Mouse (Mus musculus) midbrain, embryonic 14.5 days (tissue): ENCODE results near the gene Chd4. TPM values are rescaled to one million over a fixed set of nuclear protein-coding genes. Genes with fewer than 3 reads are reported as not detected.

Experiments used
- ATAC-seq: fragments of 200-750 bp; cut with Nextera tagmentation; 2 replicates; pipeline ENCODE4 v1.8.0; 2017; ENCODE audit warnings: moderate number of reproducible peaks, moderate library complexity; ENCODE audit not compliant: low FRiP score, low TSS enrichment
- DNase-seq: peaks from one replicate; pipeline ENCODE4 v3.0.0-alpha.2; 2015
- H3K27ac ChIP-seq: fragments of 300-500 bp; sonication (generic); replicated peaks from 2 replicates; pipeline ENCODE4 v1.5.1; 2014; ENCODE audit warnings: mild to moderate bottlenecking, low read depth, low read length, moderate library complexity
- H3K27me3 ChIP-seq: fragments of 300-500 bp; sonication (generic); 2 replicates; pipeline ENCODE4 v1.6.1; 2014; ENCODE audit warnings: low read length, control low read depth, mixed read lengths; ENCODE audit not compliant: control insufficient read depth, insufficient read depth
- H3K36me3 ChIP-seq: fragments of 300-500 bp; sonication (generic); 2 replicates; pipeline ENCODE4 v1.6.1; 2014; ENCODE audit warnings: low read length, control low read depth; ENCODE audit not compliant: control insufficient read depth, insufficient read depth
- H3K4me1 ChIP-seq: fragments of 300-500 bp; sonication (generic); 2 replicates; pipeline ENCODE4 v1.6.1; 2014; ENCODE audit warnings: mild to moderate bottlenecking, antibody characterized with exemption, low read length, control low read depth; ENCODE audit not compliant: control insufficient read depth, insufficient read depth
- H3K4me2 ChIP-seq: fragments of 300-500 bp; sonication (generic); 2 replicates; pipeline ENCODE4 v1.6.1; 2014; ENCODE audit warnings: mild to moderate bottlenecking, low read length, moderate library complexity
- H3K4me3 ChIP-seq: fragments of 300-500 bp; sonication (generic); replicated peaks from 2 replicates; pipeline ENCODE4 v1.5.1; 2014; ENCODE audit warnings: low read depth, low read length
- H3K9ac ChIP-seq: fragments of 300-500 bp; sonication (generic); replicated peaks from 2 replicates; pipeline ENCODE4 v1.6.1; 2014; ENCODE audit warnings: mild to moderate bottlenecking, low read length, moderate library complexity
- H3K9me3 ChIP-seq: fragments of 300-500 bp; sonication (generic); 2 replicates; pipeline ENCODE4 v1.6.1; 2016; ENCODE audit warnings: low read length, control low read depth, mixed read lengths; ENCODE audit not compliant: control insufficient read depth
- WGBS: fragments of 180-500 bp; shearing (Covaris S2); extraction: QIAGEN DNeasy Blood & Tissue Kit; methylation state at CpG from one replicate; pipeline ENCODE4 v1.1.7; 2014; 5-methylcytosine and 5-hydroxymethylcytosine counted together
- microRNA-seq: library from miRNA; unstranded; fragments of <30 nt; microRNA quantifications from one replicate; pipeline ENCODE4, GENCODE M21; 2016
- polyA plus RNA-seq: library from polyadenylated mRNA; unstranded; fragments of >200 nt; fragmentation: Nextera tagmentation; extraction: Ambion mirVana; gene quantifications from 2 replicates; pipeline ENCODE4 v1.2.1, GENCODE M21; 2014

The Chd4 gene
- polyA plus RNA-seq, 1 experiment from 2014 or later = 90.6 TPM

GRCm38 (mm10) chr6:125172474-125172873 is 76.7 kb downstream of the Chd4 start:
- H3K9ac ChIP-seq = no peak overlapping the region
- H3K9me3 ChIP-seq = no peaks in the 10 kb centered on the region
- peaks cover 99% of the 10 kb centered on the region for H3K36me3 ChIP-seq
- H3K4me1 ChIP-seq = 0 out of 2 replicates have a peak, but pooled peaks cover 3% of the 10 kb centered on the region
- no peaks in the 10 kb centered on the region for H3K27me3 ChIP-seq
- no peak for ATAC-seq
- H3K27ac ChIP-seq = no peak overlapping the region
- DNase-seq = no peak
- WGBS = 94% methylated on average over 2 of the region's 2 CpGs
- H3K4me3 ChIP-seq = no peak overlapping the region
- H3K4me2 ChIP-seq = no peak overlapping the region

- H3K36me3 ChIP-seq = peaks cover 99% of the 10 kb centered on the region
- no peak for ATAC-seq
Measured at GRCm38 (mm10) chr6:125173256-125173655, 77.5 kb downstream of the Chd4 start.

GRCm38 (mm10) chr6:125175469-125175868 is 79.7 kb downstream of the Chd4 start:
- peaks cover 98% of the 10 kb centered on the region for H3K36me3 ChIP-seq
- H3K27ac ChIP-seq = no peak overlapping the region
- 91% methylated on average over 5 of the region's 5 CpGs for WGBS
- no peak overlapping the region for H3K4me2 ChIP-seq
- no peaks in the 10 kb centered on the region for H3K27me3 ChIP-seq
- H3K4me1 ChIP-seq = no peaks in the 10 kb centered on the region
- DNase-seq = no peak
- H3K4me3 ChIP-seq = no peak overlapping the region
- H3K9me3 ChIP-seq = no peaks in the 10 kb centered on the region
- H3K9ac ChIP-seq = no peak overlapping the region
- ATAC-seq = no peak

More at GRCm38 (mm10) chr6:125173256-125173655, 77.5 kb downstream of the Chd4 start:
- H3K27me3 ChIP-seq = no peaks in the 10 kb centered on the region
- H3K4me2 ChIP-seq = no peak overlapping the region
- no peaks in the 10 kb centered on the region for H3K4me1 ChIP-seq
- DNase-seq = no peak
- WGBS = 93% methylated on average over 7 of the region's 7 CpGs
- H3K9ac ChIP-seq = no peak overlapping the region
- no peak overlapping the region for H3K4me3 ChIP-seq
- no peak overlapping the region for H3K27ac ChIP-seq
- H3K9me3 ChIP-seq = no peaks in the 10 kb centered on the region

GRCm38 (mm10) chr6:125179601-125180000 is 83.8 kb downstream of the Chd4 start:
- Histone ChIP-seq H3K4me1 (no peaks in the 10 kb centered on the region), H3K4me2 (no peak overlapping the region), H3K4me3 (no peak overlapping the region), H3K27ac (no peak overlapping the region), H3K27me3 (no peaks in the 10 kb centered on the region), H3K9ac (no peak overlapping the region), H3K9me3 (no peaks in the 10 kb centered on the region), H3K36me3 (peaks cover 96% of the 10 kb centered on the region)
- ATAC-seq (no peak), DNase-seq (no peak)
- 93% methylated on average over 7 of the region's 7 CpGs for WGBS

Small RNAs within 50 kb of the gene (microRNA-seq; reads per million reads assigned to microRNA genes)
- gene Mir7045 = not detected

Other genes with a start within 250 kb of the Chd4 start
- gene P3h3, start 238.2 kb upstream of the Chd4 start, polyA plus RNA-seq = 13.9 and 15.7 TPM in 2 replicates
- 14.7 and 34.9 TPM in 2 replicates for gene Gpr162, start 232.0 kb upstream of the Chd4 start, polyA plus RNA-seq
- 0.11 and 0.27 TPM in 2 replicates for gene Cd4, start 207.8 kb upstream of the Chd4 start, polyA plus RNA-seq
- gene Lag3, start 184.3 kb upstream of the Chd4 start, polyA plus RNA-seq = 3.3 and 3.5 TPM in 2 replicates
- gene Ptms, start 175.9 kb upstream of the Chd4 start, polyA plus RNA-seq = 749 and 823 TPM in 2 replicates
- 535 and 570 TPM in 2 replicates for gene Mlf2, start 164.6 kb upstream of the Chd4 start, polyA plus RNA-seq
- 85.6 and 85.9 TPM in 2 replicates for gene Cops7a, start 130.4 kb upstream of the Chd4 start, polyA plus RNA-seq
- 43.2 and 57.1 TPM in 2 replicates for gene Pianp, start 99.3 kb upstream of the Chd4 start, polyA plus RNA-seq
- 13.7 and 16.2 TPM in 2 replicates for gene Zfp384, start 86.8 kb upstream of the Chd4 start, polyA plus RNA-seq
- gene Ing4, start 56.2 kb upstream of the Chd4 start, polyA plus RNA-seq = 132 and 144 TPM in 2 replicates
- gene Acrbp, start 46.3 kb upstream of the Chd4 start, polyA plus RNA-seq = 16.3 and 16.7 TPM in 2 replicates
- gene Lpar5, start 28.1 kb upstream of the Chd4 start, polyA plus RNA-seq = 0.45 and 0.77 TPM in 2 replicates
- 42.7 and 46.3 TPM in 2 replicates for gene Nop2, start 35.9 kb downstream of the Chd4 start, polyA plus RNA-seq
- 15.8 and 18.2 TPM in 2 replicates for gene Iffo1, start 49.3 kb downstream of the Chd4 start, polyA plus RNA-seq
- gene Gapdh, start 70.5 kb downstream of the Chd4 start, polyA plus RNA-seq = 1,501 and 1,547 TPM in 2 replicates
- gene Ncapd2, start 95.7 kb downstream of the Chd4 start, polyA plus RNA-seq = 40.6 and 50.3 TPM in 2 replicates
- 128 and 141 TPM in 2 replicates for gene Mrpl51, start 95.8 kb downstream of the Chd4 start, polyA plus RNA-seq
- gene Vamp1, start 119.6 kb downstream of the Chd4 start, polyA plus RNA-seq = 5.5 and 10.6 TPM in 2 replicates
- gene Tapbpl, start 135.9 kb downstream of the Chd4 start, polyA plus RNA-seq = 3.0 and 3.3 TPM in 2 replicates
- gene Cd27, start 141.0 kb downstream of the Chd4 start, polyA plus RNA-seq = 1.1 and 1.9 TPM in 2 replicates
- not detected in 2 replicates for gene Tuba3a, start 190.1 kb downstream of the Chd4 start, polyA plus RNA-seq
- 10.2 and 13.9 TPM in 2 replicates for gene Ltbr, start 217.9 kb downstream of the Chd4 start, polyA plus RNA-seq
- 0.51 and 0.76 TPM in 2 replicates for gene Scnn1a, start 224.7 kb downstream of the Chd4 start, polyA plus RNA-seq